Comparison of ENCODE assay signal across 10 mouse cellular contexts in genomic region chr13:13835180-13835579, GRCm38 (mm10). TPM values are rescaled to one million over a fixed set of nuclear protein-coding genes. Genes with fewer than 3 reads are reported as not detected.
DNase-seq lines count a peak whose midpoint lies in the region; TF ChIP-seq lines count a peak whose summit lies in the region.
"Had no signal": no experiment of that assay in that cellular context is flagged by ENCODE, and none has a peak within 500 bp of the region (broad histone marks: within the 10 kb centered on the region; RNA-seq: fewer than 3 reads in every experiment).

No protein-coding gene starts in this region.

- peak; percentile 69 for TF ChIP-seq CTCF in layer of hippocampus, adult 2 months (conservative IDR thresholded peaks at IDR 0.05)

- peaks cover 12% of the 10 kb centered on the region for H3K9me3 ChIP-seq in embryonic facial prominence, embryonic 10.5 days
- H3K9me3 ChIP-seq: liver, embryonic 15.5 days had no signal

- no peaks in the 10 kb centered on the region for H3K27me3 ChIP-seq in embryonic facial prominence, embryonic 10.5 days (replicated peaks; ENCODE audit: low read depth, poor library complexity, severe bottlenecking)
- H3K27me3 ChIP-seq in splenic B cell, adult 2 months (ENCODE audit: control insufficient read depth, insufficient read depth, low read length, poor library complexity, severe bottlenecking) = no peaks in the 10 kb centered on the region
- H3K27me3 ChIP-seq: embryonic facial prominence, embryonic 12.5 days; heart, embryonic 13.5 days; liver, embryonic 15.5 days had no signal

- no peak for DNase-seq in layer of hippocampus, adult 2 months (ENCODE audit: low spot score in 2 of 2)
- no peak for DNase-seq in layer of hippocampus, adult 11-12 months (ENCODE audit: low spot score)
- DNase-seq in MEL-GATA-1-ER (ENCODE audit: extremely low read depth, low read depth) = peak; percentile 40
- DNase-seq in embryonic facial prominence, embryonic 10.5 days (ENCODE audit: low spot score) = peak; percentile 16
- peak; percentile 55 for DNase-seq in splenic B cell, adult 2 months (ENCODE audit: low read depth, low spot score)
- no peak for DNase-seq in right cerebral cortex, postnatal 25 days
- DNase-seq in layer of hippocampus, postnatal 10 days (ENCODE audit: low spot score in 2 of 2) = no peak

- H3K4me1 ChIP-seq in embryonic facial prominence, embryonic 10.5 days = no peaks in the 10 kb centered on the region
- H3K4me1 ChIP-seq: embryonic facial prominence, embryonic 12.5 days; heart, embryonic 13.5 days; liver, embryonic 15.5 days had no signal

- H3K36me3 ChIP-seq in embryonic facial prominence, embryonic 10.5 days (replicated peaks) = no peaks in the 10 kb centered on the region
- H3K36me3 ChIP-seq in splenic B cell, adult 2 months (ENCODE audit: control insufficient read depth, insufficient read depth, low read length, poor library complexity, severe bottlenecking) = no peaks in the 10 kb centered on the region
- H3K36me3 ChIP-seq: embryonic facial prominence, embryonic 12.5 days; heart, embryonic 13.5 days; liver, embryonic 15.5 days had no signal

- WGBS in embryonic facial prominence, embryonic 10.5 days = 62% methylated on average over 2 of the region's 2 CpGs

- H3K4me3 ChIP-seq in layer of hippocampus, adult 2 months = no peak overlapping the region
- H3K4me3 ChIP-seq in embryonic facial prominence, embryonic 10.5 days = no peak overlapping the region
- H3K4me3 ChIP-seq: embryonic facial prominence, embryonic 12.5 days; heart, embryonic 13.5 days; liver, embryonic 15.5 days had no signal

- H3K27ac ChIP-seq in layer of hippocampus, adult 2 months = no peak overlapping the region
- H3K27ac ChIP-seq in embryonic facial prominence, embryonic 10.5 days (replicated peaks) = no peak overlapping the region
- H3K27ac ChIP-seq: embryonic facial prominence, embryonic 12.5 days; heart, embryonic 13.5 days; liver, embryonic 15.5 days had no signal

RNA-seq across cellular contexts. Expression of gene Gng4, which starts 51.3 kb away (rescaled TPM):
- 10 to 100 TPM; 15.8 to 18.0 TPM for total RNA-seq in layer of hippocampus, adult 2 months (2021)
- 0.42 and 0.74 TPM in 2 replicates for polyA plus RNA-seq in embryonic facial prominence, embryonic 10.5 days (2016; fragmentation: Nextera tagmentation; extraction: Ambion mirVana)
- total RNA-seq in layer of hippocampus, postnatal 10 days (2021) = 100 to 1,000 TPM; 101 to 111 TPM

Comparison
In these comparisons a context has a peak if more than half of its experiments do, and no peak if none do; other contexts are left out.
1. RNA of gene Gng4, which starts 51.3 kb away (total RNA-seq): 101 to 111 TPM in layer of hippocampus, postnatal 10 days; 15.8 to 18.0 TPM in layer of hippocampus, adult 2 months; every median in the first group is over 4 times any median in the second.
2. DNase-seq: peak in MEL-GATA-1-ER (single experiment), embryonic facial prominence, embryonic 10.5 days (single experiment) and splenic B cell, adult 2 months (single experiment); none in layer of hippocampus, adult 2 months (0 of 2), layer of hippocampus, adult 11-12 months (single experiment), right cerebral cortex, postnatal 25 days (single experiment) and layer of hippocampus, postnatal 10 days (0 of 2).